Mouse (Mus musculus): Measurements from ENCODE around the gene Frg2f1. TPM values are rescaled to one million over a fixed set of nuclear protein-coding genes. Genes with fewer than 3 reads are reported as not detected.

Frg2f1 gene
- polyA plus RNA-seq (2012; rRNA removed; ENCODE audit: low replicate concordance) = 8.2 and 8.8 TPM in 2 replicates

DNA sequence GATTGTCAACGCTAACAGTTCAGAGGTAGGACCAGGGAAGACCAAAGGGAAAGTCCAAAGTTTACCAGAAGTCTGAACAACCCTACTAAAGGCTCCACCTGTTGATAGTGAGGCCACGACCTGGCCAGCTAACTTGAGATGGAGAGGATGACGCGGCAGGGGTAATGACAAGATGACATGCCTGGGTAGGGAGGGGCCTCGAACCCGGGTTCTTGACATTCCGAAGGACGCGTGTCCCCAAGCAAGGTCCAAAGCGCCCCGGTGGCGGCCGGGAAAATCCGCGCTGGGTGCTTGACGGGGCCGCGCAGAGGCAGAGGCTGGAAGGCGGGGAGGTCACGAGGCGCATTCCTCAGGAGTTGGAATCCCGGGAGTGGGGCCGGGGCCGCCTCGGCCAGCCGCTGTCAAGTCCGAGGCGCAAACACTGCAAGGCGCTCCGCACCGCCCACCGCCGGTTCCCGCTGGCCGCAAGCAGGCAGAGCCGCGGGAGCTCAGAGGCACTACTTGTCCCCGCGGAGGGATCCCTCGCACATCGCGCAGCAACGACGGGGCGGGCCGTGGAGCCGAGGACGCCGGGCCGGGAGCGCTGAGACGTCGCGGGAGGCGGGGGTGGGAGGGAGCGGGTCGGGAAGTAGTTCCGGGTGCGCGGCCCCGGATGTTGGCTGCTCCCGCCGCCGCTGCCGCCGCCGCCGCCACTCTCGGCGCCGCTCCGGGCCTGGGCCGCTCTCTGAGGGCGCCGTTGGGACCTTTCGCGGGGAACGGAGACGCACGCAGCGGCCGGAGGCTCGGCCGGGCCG, at the start of gene Frg2f1:
Frg2f1 (minus strand) TSS at position 499 of the 794 bp plus-strand sequence.

DNA sequence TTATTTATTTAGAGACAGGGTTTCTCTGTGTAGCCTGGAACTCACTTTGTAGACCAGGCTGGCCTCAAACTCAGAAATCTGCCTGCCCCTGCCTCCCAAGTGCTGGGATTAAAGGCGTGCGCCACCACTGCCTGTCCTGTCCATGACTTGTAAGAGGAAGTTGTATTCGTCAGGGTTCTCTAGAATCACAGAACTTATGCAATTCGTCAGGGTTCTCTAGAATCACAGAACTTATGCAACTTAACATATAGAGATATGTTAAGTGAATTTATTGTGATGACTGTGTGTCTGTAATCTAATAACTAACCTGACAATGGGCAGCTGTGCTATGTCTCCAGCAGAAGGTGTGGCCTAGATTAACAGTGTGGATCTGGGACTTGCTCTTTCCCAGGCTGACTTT, 2.7 kb downstream of the Frg2f1 start, which contains the start of gene Foxj3:
Foxj3 (plus strand) TSS at position 390 of the 400 bp plus-strand sequence.

DNA sequence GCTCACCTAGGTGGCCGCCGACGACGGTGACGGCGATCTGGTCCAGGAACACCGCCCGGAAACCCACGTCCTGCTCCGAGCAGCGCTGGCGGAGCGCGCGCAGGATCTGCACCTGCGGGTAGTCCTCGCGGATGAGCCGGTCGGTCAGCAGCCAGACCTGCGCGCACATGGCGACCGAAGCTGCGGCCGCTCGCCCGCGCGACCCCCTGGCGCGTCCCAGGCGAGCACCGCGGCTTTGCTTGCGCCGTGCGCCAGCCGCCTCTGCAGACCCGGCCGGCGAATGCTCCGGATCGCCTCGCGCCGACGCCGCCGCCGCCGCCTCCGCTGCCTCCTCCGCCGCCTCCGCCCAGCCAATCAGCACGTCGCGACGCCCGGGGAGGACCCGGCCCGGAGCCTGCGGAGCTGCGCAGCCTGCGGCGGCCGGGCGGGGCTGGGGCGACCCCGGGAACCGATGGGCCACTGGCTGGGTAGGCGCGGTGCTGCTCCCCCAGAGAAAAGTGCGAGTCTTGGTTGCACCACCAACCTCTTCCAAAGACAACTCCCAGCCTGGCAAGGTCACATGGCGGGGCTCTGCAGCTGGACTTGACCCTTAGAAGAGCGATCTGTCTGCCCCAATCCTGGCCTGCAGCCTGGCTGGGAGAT, 46.9 kb downstream of the Frg2f1 start, which contains the start of gene Rimkla:
Rimkla (minus strand) TSS at position 338 of the 642 bp plus-strand sequence.

Other genes starting within 250 kb of the Frg2f1 start
- 169 and 198 TPM in 2 replicates for gene Ybx1, start 244.9 kb downstream of the Frg2f1 start, polyA plus RNA-seq (2012; rRNA removed; ENCODE audit: low replicate concordance)
- gene Ppih, start 219.0 kb downstream of the Frg2f1 start, polyA plus RNA-seq (2012; rRNA removed; ENCODE audit: low replicate concordance) = 7.4 and 13.9 TPM in 2 replicates
- 0.24 and 1.7 TPM in 2 replicates for gene Ccdc30, start 124.0 kb downstream of the Frg2f1 start, polyA plus RNA-seq (2012; rRNA removed; ENCODE audit: low replicate concordance)
- 17.5 and 21.1 TPM in 2 replicates for gene Ppcs, start 117.1 kb downstream of the Frg2f1 start, polyA plus RNA-seq (2012; rRNA removed; ENCODE audit: low replicate concordance)
- 0.49 and 0.60 TPM in 2 replicates for gene Zmynd12, start 116.7 kb downstream of the Frg2f1 start, polyA plus RNA-seq (2012; rRNA removed; ENCODE audit: low replicate concordance)
- 0.27 and 0.77 TPM in 2 replicates for gene Rimkla, start 46.9 kb downstream of the Frg2f1 start, polyA plus RNA-seq (2012; rRNA removed; ENCODE audit: low replicate concordance)
- gene Foxj3, start 2.5 kb downstream of the Frg2f1 start, polyA plus RNA-seq (2012; rRNA removed; ENCODE audit: low replicate concordance) = 11.7 and 21.4 TPM in 2 replicates
- not detected in 2 replicates for gene Guca2a, start 98.2 kb upstream of the Frg2f1 start, polyA plus RNA-seq (2012; rRNA removed; ENCODE audit: low replicate concordance)
- gene Guca2b, start 119.4 kb upstream of the Frg2f1 start, polyA plus RNA-seq (2012; rRNA removed; ENCODE audit: low replicate concordance) = 1.1 and 1.2 TPM in 2 replicates
- gene Hivep3, start 194.3 kb upstream of the Frg2f1 start, polyA plus RNA-seq (2012; rRNA removed; ENCODE audit: low replicate concordance) = 13.6 and 15.9 TPM in 2 replicates

All from subcutaneous adipose tissue, adult 2 months (tissue).